Mouse (Mus musculus): ENCODE results near the gene Slc2a4. TPM values are rescaled to one million over a fixed set of nuclear protein-coding genes. Genes with fewer than 3 reads are reported as not detected.
A peak's percentile ranks its signal among the peaks of the same experiment; 100 is the strongest.
"Not testable (repeated sequence)": the region's sequence is repeated elsewhere in the genome, so short reads cannot be mapped to it uniquely, and the experiment has no call there.

The Slc2a4 gene
- polyA plus RNA-seq, 1 experiment from 2014 or later, result 4.4 TPM

- 86% methylated on average over 4 of the region's 4 CpGs for whole genome bisulfite sequencing
- Histone ChIP-seq H3K4me1 (peaks cover 18% of the 10 kb centered on the region), H3K9ac (replicated peaks) (no peak overlapping the region), H3K4me3 (replicated peaks) (no peak overlapping the region), H3K4me2 (no peak overlapping the region), H3K9me3 (replicated peaks) (no peaks in the 10 kb centered on the region), H3K27ac (replicated peaks) (no peak overlapping the region), H3K36me3 (peaks cover 48% of the 10 kb centered on the region), H3K27me3 (replicated peaks) (peaks cover 52% of the 10 kb centered on the region)
- no peak for ATAC-seq (ENCODE audit: low FRiP score)
Measured at GRCm38 (mm10) chr11:69968793-69969192, 20.8 kb upstream of the Slc2a4 start.

- H3K27me3 ChIP-seq (replicated peaks), result peaks cover 70% of the 10 kb centered on the region
- H3K4me1 ChIP-seq, result peaks cover 18% of the 10 kb centered on the region
- H3K27ac ChIP-seq (replicated peaks), result no peak overlapping the region
- peak overlapping the region; percentile 17 for H3K4me3 ChIP-seq (replicated peaks)
- H3K9me3 ChIP-seq (replicated peaks), result no peaks in the 10 kb centered on the region
- peak overlapping the region; percentile 49 for H3K4me2 ChIP-seq
- H3K36me3 ChIP-seq, result peaks cover 32% of the 10 kb centered on the region
- ATAC-seq (ENCODE audit: low FRiP score), result no peak
- WGBS, result 38% methylated on average over 17 of the region's 17 CpGs
- H3K9ac ChIP-seq (replicated peaks), result 0 out of 2 replicates have a peak overlapping the region, but pooled peaks have one; percentile 0
Measured at GRCm38 (mm10) chr11:69966860-69967517, 19.0 kb upstream of the Slc2a4 start.

- ATAC-seq (ENCODE audit: low FRiP score), result 0 out of 2 replicates have a peak, but pooled peaks have one; percentile 41
- Histone ChIP-seq H3K4me3 (replicated peaks) (peak overlapping the region; percentile 17), H3K9me3 (replicated peaks) (no peaks in the 10 kb centered on the region), H3K27me3 (replicated peaks) (peaks cover 77% of the 10 kb centered on the region), H3K36me3 (peaks cover 27% of the 10 kb centered on the region), H3K9ac (replicated peaks) (0 out of 2 replicates have a peak overlapping the region, but pooled peaks have one; percentile 0), H3K4me1 (peaks cover 18% of the 10 kb centered on the region), H3K4me2 (peak overlapping the region; percentile 49), H3K27ac (replicated peaks) (no peak overlapping the region)
- 2% methylated on average over 59 of the region's 59 CpGs for WGBS
Measured at GRCm38 (mm10) chr11:69966006-69966859, 18.2 kb upstream of the Slc2a4 start.

DNA sequence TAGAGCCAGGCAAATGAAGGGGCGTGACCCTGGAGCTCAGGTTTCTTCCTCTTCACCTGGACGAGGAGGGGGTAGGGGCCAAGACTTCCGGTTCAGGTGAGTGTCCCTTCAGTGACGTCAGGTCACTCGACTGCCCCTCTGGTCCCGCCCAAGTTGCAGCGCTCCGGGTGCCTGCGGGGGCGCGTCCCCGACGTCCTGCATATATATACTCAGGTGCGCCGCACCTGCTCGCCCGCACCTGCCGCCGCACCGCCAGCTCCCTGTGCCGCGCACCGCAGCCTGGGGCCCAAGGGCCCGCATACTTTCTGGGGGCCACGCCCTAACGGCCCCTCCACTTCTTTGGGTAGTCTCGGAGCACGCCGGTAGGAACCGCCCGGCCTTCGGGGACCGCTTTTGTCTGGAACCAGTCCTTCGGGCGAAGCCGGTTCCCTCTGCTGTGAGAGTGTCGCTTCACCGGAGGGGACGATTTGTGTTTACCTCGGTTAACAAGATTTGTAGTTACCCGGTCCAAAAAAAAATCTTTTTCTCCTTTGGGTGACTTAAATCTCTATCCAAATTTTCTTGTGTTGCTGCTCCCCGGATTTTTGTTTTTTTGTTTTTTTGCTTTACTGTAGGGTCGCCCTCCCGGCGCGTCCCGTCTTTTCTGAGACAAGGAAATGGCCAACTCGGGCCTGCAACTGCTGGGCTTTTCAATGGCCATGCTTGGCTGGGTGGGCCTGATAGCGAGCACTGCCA, 17.4 kb upstream of the Slc2a4 start:
- no peak overlapping the region for H3K9ac ChIP-seq (replicated peaks)
- ATAC-seq (ENCODE audit: low FRiP score), result no peak
- peaks cover 23% of the 10 kb centered on the region for H3K36me3 ChIP-seq
- H3K27me3 ChIP-seq (replicated peaks), result peaks cover 83% of the 10 kb centered on the region
- H3K4me3 ChIP-seq (replicated peaks), result peak overlapping the region; percentile 17; the same call in 1 of the 2 replicates
- H3K9me3 ChIP-seq (replicated peaks), result no peaks in the 10 kb centered on the region
- H3K27ac ChIP-seq (replicated peaks), result no peak overlapping the region
- H3K4me2 ChIP-seq, result peak overlapping the region; percentile 49
- 1% methylated on average over 48 of the region's 49 CpGs for WGBS
- H3K4me1 ChIP-seq, result peaks cover 18% of the 10 kb centered on the region

DNA sequence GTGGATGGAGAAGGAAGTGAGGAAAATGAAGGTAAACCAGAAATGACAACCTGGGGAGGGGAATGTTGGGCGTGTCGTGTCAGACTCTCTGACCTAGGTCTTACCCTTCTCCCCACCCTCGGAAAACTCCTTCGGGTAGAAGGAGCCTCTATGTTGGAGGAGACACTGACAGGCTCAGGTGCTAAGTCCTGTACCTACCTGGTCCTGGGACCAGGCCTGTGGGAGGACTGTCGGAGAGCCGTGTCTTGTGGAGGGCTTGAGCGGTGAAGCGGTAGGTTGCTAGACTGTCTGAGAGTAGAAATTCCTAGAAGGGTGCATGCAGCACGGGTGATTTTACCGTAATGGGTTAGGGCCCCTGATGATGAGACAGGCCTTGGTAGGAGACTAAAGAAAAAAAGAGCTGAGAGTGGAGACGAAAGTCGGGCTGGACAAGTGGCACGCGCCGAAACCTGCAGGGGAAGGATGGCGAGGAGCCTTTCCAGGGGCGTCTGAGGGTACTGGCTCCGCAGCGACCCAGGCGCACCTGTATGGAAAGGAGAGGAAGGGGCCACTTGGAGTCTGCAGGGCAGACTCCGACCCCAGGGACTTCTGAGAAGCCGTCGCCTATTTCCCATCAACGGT, 16.8 kb upstream of the Slc2a4 start, which contains the start of gene Cldn7:
Gene Cldn7 (plus strand): TSS at position 130 of the 621 bp plus-strand sequence.
- WGBS, result 18% methylated on average over 24 of the region's 24 CpGs
- Histone ChIP-seq H3K36me3 (peaks cover 18% of the 10 kb centered on the region), H3K4me2 (peak within 1 kb of the TSS; percentile 34), H3K4me3 (replicated peaks) (peak within 1 kb of the TSS; percentile 14; the same call in 1 of the 2 replicates), H3K9me3 (replicated peaks) (no peaks in the 10 kb centered on the region), H3K9ac (replicated peaks) (no peak within 1 kb of the TSS), H3K27ac (replicated peaks) (no peak within 1 kb of the TSS), H3K4me1 (peaks cover 18% of the 10 kb centered on the region), H3K27me3 (replicated peaks) (peaks cover 83% of the 10 kb centered on the region)
- ATAC-seq (ENCODE audit: low FRiP score), result no peak

DNA sequence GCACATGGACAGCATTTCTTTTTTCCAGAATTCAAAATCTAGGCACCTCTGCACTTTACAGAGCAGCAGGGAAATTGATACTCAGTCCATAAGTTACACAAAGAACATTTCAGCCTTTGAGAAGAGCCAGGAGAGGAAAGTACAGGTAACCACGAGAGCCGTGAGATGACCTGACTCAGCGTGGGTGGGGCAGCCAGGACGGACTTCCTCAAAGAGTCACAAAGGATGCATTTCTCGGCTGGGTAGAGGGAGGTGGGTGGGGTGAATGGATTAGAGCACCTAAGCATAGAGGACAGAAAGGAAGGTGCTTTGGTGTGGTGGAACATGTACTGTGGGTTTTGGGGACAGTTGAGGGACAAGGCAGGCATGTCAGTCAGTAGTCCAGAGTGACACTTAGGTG, 13.9 kb upstream of the Slc2a4 start:
- no peak for ATAC-seq (ENCODE audit: low FRiP score)
- peaks cover 17% of the 10 kb centered on the region for H3K4me1 ChIP-seq
- H3K27me3 ChIP-seq (replicated peaks), result peaks cover 66% of the 10 kb centered on the region
- no peaks in the 10 kb centered on the region for H3K9me3 ChIP-seq (replicated peaks)
- 44% methylated on average over 5 of the region's 5 CpGs for WGBS
- no peak overlapping the region for H3K4me2 ChIP-seq
- no peaks in the 10 kb centered on the region for H3K36me3 ChIP-seq
- no peak overlapping the region for H3K4me3 ChIP-seq (replicated peaks)
- no peak overlapping the region for H3K27ac ChIP-seq (replicated peaks)
- no peak overlapping the region for H3K9ac ChIP-seq (replicated peaks)

- no peak overlapping the region for H3K27ac ChIP-seq (replicated peaks)
- H3K27me3 ChIP-seq (replicated peaks), result peaks cover 55% of the 10 kb centered on the region
- H3K9ac ChIP-seq (replicated peaks), result no peak overlapping the region
- H3K4me1 ChIP-seq, result peaks cover 6% of the 10 kb centered on the region; the same call in 1 of the 2 replicates
- H3K4me2 ChIP-seq, result no peak overlapping the region
- no peak overlapping the region for H3K4me3 ChIP-seq (replicated peaks)
- no peak for ATAC-seq (ENCODE audit: low FRiP score)
- WGBS, result 39% methylated on average over 5 of the region's 5 CpGs
- H3K9me3 ChIP-seq (replicated peaks), result no peaks in the 10 kb centered on the region
- H3K36me3 ChIP-seq, result no peaks in the 10 kb centered on the region
Measured at GRCm38 (mm10) chr11:69960616-69961015, 12.6 kb upstream of the Slc2a4 start.

DNA sequence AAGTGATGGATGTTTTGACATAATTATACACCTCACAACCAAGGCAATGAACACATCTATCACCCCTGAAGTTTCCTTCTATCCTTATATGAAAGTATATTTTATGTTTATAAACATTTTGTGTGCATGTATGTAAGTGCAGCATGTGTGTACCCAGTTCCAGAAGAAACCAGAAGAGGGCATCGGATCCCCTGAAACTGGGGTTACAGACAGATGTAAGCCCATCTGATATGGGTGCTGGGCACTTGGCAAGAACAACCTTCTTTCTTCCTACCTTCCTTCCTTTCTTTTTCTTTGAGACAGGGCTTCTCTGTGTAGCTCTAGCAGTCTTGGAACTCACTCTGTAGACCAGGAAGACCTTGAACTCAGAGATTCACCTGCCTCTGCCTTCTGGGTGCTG, 8.2 kb upstream of the Slc2a4 start:
- 68% methylated on average over 1 of the region's 1 CpGs for WGBS
- Histone ChIP-seq H3K9me3 (replicated peaks) (no peaks in the 10 kb centered on the region), H3K9ac (replicated peaks) (no peak overlapping the region), H3K36me3 (no peaks in the 10 kb centered on the region), H3K27me3 (replicated peaks) (peaks cover 12% of the 10 kb centered on the region; the same call in 1 of the 2 replicates), H3K4me2 (no peak overlapping the region), H3K27ac (replicated peaks) (no peak overlapping the region), H3K4me1 (no peaks in the 10 kb centered on the region), H3K4me3 (replicated peaks) (no peak overlapping the region)
- ATAC-seq (ENCODE audit: low FRiP score), result no peak

DNA sequence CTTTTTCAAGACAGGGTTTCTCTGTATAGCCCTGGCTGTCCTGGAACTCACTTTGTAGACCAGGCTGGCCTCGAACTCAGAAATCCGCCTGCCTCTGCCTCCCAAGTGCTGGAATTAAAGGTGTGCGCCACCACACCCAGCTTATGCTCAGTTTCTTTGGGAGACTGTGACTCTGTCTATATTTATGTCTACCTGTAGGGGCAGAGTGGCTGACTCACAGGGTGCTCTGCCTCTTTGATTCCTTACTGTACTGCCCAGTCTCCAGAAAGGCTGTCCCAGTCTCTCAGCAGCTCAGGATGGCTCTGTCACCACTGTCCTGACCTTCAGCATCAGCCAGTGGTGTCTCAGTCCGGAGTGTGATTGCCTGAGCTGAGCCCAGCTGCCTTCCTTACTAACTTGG, 7.6 kb upstream of the Slc2a4 start:
- H3K4me1 ChIP-seq; H3K9ac ChIP-seq (replicated peaks); H3K27me3 ChIP-seq (replicated peaks); H3K27ac ChIP-seq (replicated peaks); ATAC-seq (ENCODE audit: low FRiP score); H3K4me3 ChIP-seq (replicated peaks); H3K36me3 ChIP-seq; H3K9me3 ChIP-seq (replicated peaks); H3K4me2 ChIP-seq: not testable (repeated sequence)
- WGBS, result 77% methylated on average over 4 of the region's 4 CpGs

GRCm38 (mm10) chr11:69953267-69953915, 5.4 kb upstream of the Slc2a4 start:
- H3K4me2 ChIP-seq, result no peak overlapping the region
- no peak for ATAC-seq (ENCODE audit: low FRiP score)
- WGBS, result 73% methylated on average over 11 of the region's 11 CpGs

DNA sequence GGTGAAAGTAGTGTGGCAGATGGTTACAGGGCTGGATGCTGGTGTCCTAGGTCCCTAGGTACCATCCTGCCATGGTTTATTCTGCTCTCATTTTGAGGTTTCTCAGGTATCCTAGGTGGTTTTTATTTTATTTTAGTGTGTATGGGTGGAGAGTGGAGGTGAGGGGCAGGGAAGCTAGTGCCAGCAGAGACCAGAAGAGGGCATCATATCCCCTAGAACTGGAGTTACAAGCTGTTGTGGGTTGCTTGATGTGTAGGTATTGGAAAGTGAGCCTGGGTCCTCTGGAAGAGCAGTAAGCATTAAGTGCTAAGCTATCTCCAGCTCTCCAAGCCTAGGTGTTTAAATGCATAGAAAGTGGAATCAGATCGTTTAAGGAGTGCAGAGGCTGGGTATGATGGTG, 4.3 kb upstream of the Slc2a4 start:
- no peak overlapping the region for H3K9ac ChIP-seq (replicated peaks)
- no peaks in the 10 kb centered on the region for H3K36me3 ChIP-seq
- H3K4me2 ChIP-seq, result no peak overlapping the region
- ATAC-seq (ENCODE audit: low FRiP score), result no peak
- peaks cover 18% of the 10 kb centered on the region for H3K4me1 ChIP-seq
- no peak overlapping the region for H3K27ac ChIP-seq (replicated peaks)
- WGBS, result 62% methylated on average over 1 of the region's 1 CpGs
- no peaks in the 10 kb centered on the region for H3K9me3 ChIP-seq (replicated peaks)
- H3K4me3 ChIP-seq (replicated peaks), result no peak overlapping the region
- peaks cover 22% of the 10 kb centered on the region for H3K27me3 ChIP-seq (replicated peaks)

More at GRCm38 (mm10) chr11:69953267-69953915, 5.4 kb upstream of the Slc2a4 start:
- Histone ChIP-seq H3K9ac (replicated peaks) (no peak overlapping the region), H3K4me1 (peaks cover 7% of the 10 kb centered on the region), H3K4me3 (replicated peaks) (no peak overlapping the region), H3K36me3 (no peaks in the 10 kb centered on the region), H3K27ac (replicated peaks) (no peak overlapping the region), H3K27me3 (replicated peaks) (peaks cover 15% of the 10 kb centered on the region), H3K9me3 (replicated peaks) (no peaks in the 10 kb centered on the region)

Measured in neural tube, embryonic 15.5 days (tissue).